Mouse (Mus musculus): Measurements from ENCODE around the gene Mgat5. TPM values are rescaled to one million over a fixed set of nuclear protein-coding genes. Genes with fewer than 3 reads are reported as not detected.
A peak's percentile ranks its signal among the peaks of the same experiment; 100 is the strongest.

Mgat5 gene
- total RNA-seq, 2 experiments from 2014 or later: 11.4 to 11.8 TPM

- no peak for DNase-seq
Observed at GRCm38 (mm10) chr1:127437091-127437490, 232.3 kb downstream of the Mgat5 start.

GRCm38 (mm10) chr1:127439452-127439891, 234.7 kb downstream of the Mgat5 start:
- no peak for DNase-seq

DNA sequence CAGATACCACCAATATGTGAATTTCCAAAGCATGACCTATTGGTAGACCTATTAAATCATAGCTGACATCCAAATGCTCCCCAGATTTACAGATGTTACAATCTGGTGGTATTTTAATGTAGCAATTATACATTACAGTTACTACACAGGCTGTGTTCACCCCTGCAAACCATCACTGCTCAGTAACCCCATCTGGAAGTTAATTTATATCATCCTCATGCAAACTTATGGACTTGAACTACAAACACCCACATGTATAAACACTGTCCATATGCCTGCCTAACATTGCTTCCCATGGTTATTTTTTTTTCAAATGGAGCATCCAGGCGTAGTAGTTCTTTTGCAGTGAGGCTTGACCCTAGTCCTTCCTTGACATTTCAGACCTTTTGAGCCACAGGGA, 236.2 kb downstream of the Mgat5 start:
- no peak for DNase-seq

DNA sequence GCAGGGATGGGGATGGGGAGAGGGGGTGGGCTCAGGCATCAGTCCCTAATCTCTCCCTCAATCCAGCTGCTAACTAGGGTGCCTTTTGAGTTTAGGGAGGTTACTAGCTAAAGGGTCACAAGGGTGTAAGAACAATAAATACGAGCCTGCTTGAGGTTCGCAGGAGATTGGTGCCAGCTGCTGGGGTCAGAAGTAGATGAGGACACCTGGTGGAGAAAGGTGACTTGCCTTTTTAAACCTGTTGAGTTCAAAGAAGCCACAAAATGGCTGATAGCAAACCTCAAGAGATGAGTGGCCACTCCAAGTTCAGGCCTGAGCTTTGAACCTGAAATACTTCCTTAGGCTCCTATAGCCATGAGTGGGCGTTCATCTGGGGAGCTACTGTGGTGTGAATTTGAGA, 236.9 kb downstream of the Mgat5 start:
- DNase-seq: no peak

DNA sequence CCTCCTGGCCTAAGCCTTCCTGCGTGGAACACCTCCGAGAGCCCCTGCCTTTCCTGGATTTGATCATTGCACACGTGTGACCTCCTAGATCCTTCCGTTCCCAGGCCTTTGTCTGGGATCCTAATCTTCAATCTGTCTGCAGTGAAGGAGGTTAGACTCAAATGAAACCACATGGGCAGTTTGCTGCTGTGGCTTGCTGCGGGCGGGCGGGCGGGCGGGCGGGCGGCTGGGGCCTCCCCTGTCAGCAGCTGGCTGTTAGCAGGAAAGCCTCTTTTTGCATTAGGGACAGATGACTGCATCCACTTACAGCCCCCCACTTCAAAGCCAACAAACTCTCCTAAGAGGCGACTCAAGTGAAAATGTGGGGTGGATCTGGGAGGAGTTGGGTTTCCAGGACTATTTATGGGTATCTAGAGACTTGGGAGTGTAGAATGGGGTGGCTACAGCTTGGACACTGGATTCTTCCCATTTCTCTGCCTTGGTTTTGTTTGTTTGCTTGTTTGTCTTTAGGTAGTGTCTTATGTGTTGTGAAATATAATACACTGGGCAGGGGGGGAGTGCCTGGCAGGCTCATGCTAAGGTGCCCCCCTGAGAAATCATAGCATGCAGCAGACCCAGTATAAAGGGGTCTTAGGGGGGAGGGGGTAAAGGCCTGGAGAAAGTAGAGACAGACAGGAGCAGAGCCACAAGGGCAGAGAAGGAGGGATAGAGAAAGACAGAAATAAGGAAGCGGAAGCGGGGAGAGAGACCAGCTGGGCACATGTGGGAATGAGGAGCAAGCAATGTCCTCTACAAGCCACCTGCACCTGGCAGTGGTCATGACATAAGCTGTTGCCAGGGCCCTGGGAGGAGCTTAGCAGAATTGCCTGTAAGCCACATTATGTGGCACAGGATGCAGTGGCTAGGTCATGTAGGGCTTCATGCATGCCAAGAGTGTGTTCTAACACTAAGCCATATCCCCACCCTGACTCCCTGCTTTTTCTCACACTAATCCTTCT, 238.4 kb downstream of the Mgat5 start:
- no peak for DNase-seq

DNA sequence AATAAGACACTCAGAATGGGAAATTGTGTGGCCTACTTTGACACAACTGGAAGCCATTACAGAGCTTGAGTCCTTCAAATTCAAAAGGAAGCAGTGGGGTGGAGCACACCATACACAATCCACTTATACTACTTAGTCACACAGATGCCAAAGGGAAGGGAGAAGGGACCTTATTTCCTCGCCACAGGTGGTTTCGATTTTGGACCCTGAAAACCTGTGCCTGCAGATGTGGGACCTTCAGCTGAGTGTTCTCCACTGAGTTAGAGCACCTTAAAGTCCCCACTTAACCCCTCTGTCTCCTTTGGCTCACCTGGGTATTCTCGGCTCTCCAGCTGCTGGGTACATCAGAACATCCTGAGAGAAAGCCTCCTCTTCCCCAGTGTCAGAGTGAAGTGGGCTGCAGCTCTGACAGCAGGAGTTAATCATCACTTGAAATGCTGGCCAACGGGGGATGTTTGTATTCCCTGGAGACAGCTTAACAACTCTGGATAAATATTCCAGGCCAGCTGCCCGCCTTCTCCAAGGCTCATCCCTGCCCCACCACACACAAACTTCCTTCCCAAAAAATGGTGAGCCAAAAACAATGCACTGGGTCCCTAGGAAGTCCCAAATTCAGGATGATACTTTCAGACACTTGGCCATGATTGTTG, 240.1 kb downstream of the Mgat5 start:
- no peak for DNase-seq

DNA sequence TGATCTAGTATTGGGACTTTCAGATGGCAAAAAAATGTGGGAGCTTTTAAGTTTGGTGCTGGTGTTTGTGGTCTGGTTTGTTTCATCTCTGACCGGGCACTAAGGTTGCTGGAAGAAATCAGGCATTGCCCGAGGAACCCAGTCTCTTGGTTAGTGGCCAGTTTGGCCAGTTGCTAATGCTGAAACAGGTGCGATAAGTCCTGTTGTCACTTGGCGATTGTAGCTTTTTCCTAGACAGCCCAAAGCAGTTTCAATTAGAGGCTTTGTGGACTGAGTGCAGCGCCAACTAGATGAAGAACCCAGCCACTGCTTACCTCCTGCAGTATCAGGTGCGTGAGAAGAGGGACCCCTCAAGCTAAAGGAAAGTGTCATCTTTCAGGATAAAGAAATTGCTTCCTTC, 248.6 kb downstream of the Mgat5 start:
- no peak for DNase-seq

- DNase-seq: peak; percentile 47 to 61
Observed at GRCm38 (mm10) chr1:127459015-127459451, 254.2 kb downstream of the Mgat5 start.

DNA sequence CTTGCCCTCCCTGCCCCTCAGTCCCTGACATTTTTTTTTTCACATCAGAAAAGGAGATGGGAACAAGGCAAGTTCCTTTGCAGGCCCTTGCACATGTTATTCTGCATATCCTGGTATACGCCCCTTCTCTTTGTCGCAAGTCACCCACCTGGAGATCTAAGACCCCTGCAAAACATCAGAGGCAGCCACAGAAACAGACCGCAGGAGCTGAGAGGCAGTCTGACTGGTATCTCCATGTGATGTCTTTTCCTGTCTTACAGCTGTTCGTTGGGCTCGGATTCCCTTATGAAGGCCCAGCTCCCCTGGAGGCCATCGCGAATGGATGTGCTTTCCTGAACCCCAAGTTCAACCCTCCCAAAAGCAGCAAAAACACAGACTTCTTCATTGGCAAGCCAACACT, 254.8 kb downstream of the Mgat5 start:
- no peak for DNase-seq

DNA sequence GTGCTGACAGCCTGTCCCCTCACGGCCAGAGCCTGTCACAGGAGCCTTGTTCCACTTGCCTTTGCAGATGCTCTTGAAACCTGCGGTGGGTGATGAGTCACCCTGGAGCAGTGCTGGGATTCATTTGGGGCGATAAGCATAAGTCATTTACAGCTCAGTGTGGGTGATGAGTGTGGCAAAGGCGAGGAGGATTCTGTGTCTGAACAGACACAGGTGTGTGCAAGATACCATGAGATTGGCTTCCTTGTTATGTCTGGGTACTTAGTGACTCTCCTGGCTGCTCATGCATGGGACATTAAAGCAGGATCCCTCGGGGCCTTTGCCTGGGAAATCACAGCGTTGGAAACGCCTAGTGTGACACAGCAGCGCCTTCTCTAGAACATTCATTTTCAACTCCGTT, 256.2 kb downstream of the Mgat5 start:
- peak in 1 of 2 experiments; percentile 20 for DNase-seq

GRCm38 (mm10) chr1:127464041-127464440, 259.2 kb downstream of the Mgat5 start:
- no peak for DNase-seq

GRCm38 (mm10) chr1:127465292-127465691, 260.5 kb downstream of the Mgat5 start:
- no peak for DNase-seq

DNA sequence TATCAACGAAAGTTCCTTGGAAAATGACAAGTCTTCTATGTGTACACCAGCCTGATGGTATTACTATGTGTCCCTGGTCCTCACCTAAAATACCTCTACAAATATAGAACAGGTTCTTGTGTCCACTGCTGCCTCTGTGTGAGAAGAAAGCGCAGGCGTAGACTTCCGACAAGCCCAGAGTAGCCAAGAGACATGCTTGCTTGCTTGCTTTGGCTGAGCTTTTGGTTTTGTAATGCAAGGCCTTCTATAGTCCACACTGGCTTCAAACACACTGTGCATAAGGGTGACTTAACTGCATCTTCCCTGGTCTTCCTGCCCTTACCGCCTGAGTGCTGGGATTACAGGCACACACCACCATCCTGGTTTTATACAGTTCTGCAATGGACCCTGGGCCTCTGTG, 262.4 kb downstream of the Mgat5 start:
- DNase-seq: no peak

GRCm38 (mm10) chr1:127470175-127470574, 265.4 kb downstream of the Mgat5 start:
- DNase-seq: no peak

- no peak for DNase-seq
Observed at GRCm38 (mm10) chr1:127475756-127476155, 270.9 kb downstream of the Mgat5 start.

- no peak for DNase-seq
Observed at GRCm38 (mm10) chr1:127482911-127483310, 278.1 kb downstream of the Mgat5 start.

DNA sequence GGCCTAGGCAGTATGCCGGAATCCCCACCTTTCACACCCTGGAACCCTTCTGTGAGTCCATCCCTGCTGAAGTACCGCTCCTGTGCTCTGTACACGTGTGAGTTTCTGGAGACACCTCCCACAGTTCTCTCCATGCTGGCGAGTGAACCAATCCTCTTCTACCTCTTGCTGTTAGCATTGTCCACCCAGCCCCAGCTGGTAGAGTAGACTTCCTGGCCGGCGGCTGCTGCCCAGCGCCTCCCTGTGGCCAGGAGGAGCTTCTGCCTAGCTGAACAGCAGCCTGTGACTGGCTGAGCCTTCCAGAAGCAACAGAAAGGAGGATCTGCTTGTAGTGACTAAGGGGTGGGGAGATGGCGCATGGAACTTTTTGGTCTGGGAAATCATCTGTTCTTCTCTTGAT, 279.4 kb downstream of the Mgat5 start:
- DNase-seq: peak; percentile 9 to 10

GRCm38 (mm10) chr1:127484826-127485225, 280.0 kb downstream of the Mgat5 start:
- peak; percentile 62 to 66 for DNase-seq

DNA sequence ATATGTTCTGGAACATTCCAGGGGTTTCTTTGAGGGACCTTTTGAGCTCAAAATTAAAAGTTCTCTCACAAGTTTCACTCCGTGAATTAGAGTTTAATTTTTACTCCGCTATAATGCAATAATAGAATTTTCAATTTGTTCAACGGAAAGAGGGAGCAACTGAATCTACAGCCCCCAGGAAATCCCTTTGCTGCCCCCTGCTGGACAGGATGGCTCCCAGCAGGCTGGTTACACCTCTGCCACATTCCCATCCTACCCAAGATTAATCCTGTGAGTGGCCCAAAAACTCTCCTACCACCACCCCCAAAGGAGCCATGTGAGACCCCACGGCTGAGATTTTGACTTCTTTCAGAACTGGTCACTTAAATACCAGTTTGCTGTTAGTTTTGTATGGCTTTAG, 282.3 kb downstream of the Mgat5 start:
- DNase-seq: peak; percentile 59 to 72

DNA sequence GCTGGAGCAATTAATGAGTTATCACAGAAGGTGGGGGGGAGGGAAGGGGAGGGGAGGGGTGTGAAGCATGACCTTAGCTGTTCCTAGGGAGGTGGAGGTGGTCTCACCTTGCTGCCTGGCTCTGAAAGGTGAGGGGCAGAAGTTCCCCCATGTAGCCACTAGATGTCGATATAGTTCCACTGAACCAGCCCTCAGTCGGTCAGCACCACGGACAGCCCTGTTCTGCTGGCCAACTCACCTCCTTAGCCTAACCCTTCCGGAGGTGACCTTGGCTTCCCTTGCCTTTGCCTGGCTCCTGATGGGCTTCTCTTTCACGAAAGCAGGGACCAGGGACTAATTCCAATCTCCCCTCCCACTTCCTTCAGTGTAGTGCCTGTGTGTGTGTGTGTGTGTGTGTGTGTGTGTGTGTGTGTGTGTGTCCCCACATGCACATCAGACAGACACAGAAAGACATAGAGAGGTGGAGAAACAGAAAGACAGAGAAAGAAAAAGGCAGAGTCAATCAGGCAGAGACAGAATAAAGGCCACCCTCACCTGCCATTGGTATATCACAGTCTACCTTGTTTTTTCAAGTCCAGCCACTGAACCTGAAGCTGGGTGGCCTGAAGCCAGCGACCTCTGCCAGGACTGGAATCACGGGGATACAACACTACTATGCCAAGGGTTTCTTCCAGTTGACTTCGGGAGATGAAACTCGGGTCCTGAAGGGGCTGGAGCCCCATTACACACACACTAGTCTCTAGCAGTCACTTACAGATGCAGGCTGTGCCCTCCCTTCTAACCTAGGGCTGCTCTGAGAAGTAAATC, 292.1 kb downstream of the Mgat5 start:
- peak; percentile 73 to 74 for DNase-seq

DNA sequence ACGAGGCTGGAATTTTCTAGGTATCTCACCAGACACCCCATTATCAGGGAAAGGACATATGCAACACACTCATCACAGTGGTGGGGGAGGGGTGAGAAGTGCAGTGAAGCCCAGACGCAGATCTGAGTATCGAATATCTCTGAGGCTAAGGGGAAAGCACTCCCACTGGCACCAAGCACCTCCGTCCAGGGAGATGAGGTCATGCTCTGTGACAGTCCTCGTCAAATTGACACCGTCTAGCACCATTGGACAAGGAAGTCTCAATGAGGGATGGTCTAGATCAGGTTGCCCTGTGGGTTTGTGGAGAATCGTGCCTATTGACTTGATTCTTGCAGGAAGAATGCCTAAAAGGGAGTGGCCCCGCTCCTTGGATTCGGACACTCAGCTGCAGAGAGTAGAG, 293.9 kb downstream of the Mgat5 start:
- no peak for DNase-seq

DNA sequence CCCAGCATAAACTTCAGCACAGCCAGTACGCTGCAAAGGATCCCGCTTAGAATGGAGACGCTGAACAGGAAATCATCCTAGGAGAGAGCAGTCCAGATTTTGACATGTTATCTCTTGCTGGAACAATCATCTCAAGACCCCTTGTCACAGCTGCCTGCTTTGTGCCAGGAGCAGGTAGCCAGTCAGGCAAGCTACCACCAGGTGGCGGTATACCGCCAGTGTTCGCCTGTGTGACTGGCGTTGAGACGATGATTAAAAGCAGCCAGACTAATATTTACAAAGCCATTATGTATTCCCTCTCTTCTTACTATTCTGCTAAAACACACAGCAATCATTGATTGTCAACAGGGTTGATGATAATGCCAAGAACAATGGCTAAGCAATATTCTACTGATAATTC, 295.4 kb downstream of the Mgat5 start:
- peak; percentile 82 to 88 for DNase-seq
